Mouse (Mus musculus) liver, adult 2 months (tissue): ENCODE data around the gene Ifitm6. TPM values are rescaled to one million over a fixed set of nuclear protein-coding genes. Genes with fewer than 3 reads are reported as not detected.

Source experiments
- DNase-seq: peaks from one replicate; pipeline ENCODE4 v3.0.0-alpha.2; 2011; ENCODE audit warnings: low read depth, low spot score; ENCODE audit errors: extremely low read depth
- H3K27ac ChIP-seq: fragments of 200-500 bp; replicated peaks from 2 replicates; pipeline ENCODE4 v1.5.1; 2012; ENCODE audit warnings: low read depth, mild to moderate bottlenecking, control low read depth, inconsistent platforms, low read length; ENCODE audit not compliant: insufficient read depth
- H3K27me3 ChIP-seq: fragments of 200-500 bp; 2 replicates; pipeline ENCODE4 v1.6.1; 2012; ENCODE audit warnings: mild to moderate bottlenecking, moderate library complexity, low read length, inconsistent platforms; ENCODE audit not compliant: control insufficient read depth, insufficient read depth
- H3K36me3 ChIP-seq: fragments of 200-500 bp; 2 replicates; pipeline ENCODE4 v1.6.1; 2012; ENCODE audit warnings: low read length, inconsistent platforms; ENCODE audit not compliant: control insufficient read depth, insufficient read depth
- H3K4me1 ChIP-seq: fragments of 200-500 bp; 2 replicates; pipeline ENCODE4 v1.6.1; 2011; ENCODE audit warnings: low read length; ENCODE audit not compliant: control insufficient read depth, insufficient read depth
- H3K4me3 ChIP-seq: fragments of 200-500 bp; 2 replicates; pipeline ENCODE4 v1.5.1; 2011; ENCODE audit warnings: low read depth, mild to moderate bottlenecking, control low read depth, low read length, moderate library complexity; ENCODE audit not compliant: insufficient read depth
- H3K79me2 ChIP-seq: fragments of 200-500 bp; 2 replicates; pipeline ENCODE4 v1.6.1; 2012; ENCODE audit warnings: inconsistent platforms, mild to moderate bottlenecking, low read length, moderate library complexity; ENCODE audit not compliant: control insufficient read depth, insufficient read depth
- H3K9ac ChIP-seq: fragments of 200-500 bp; 2 replicates; pipeline ENCODE4 v1.6.1; 2012; ENCODE audit warnings: low read depth, mild to moderate bottlenecking, control low read depth, inconsistent platforms, low read length
- CTCF ChIP-seq: fragments of 200-500 bp; IDR thresholded peaks from 2 replicates; pipeline ENCODE4 v1.5.1; 2011; ENCODE audit warnings: low read depth, low read length, control low read depth
- POLR2A ChIP-seq: fragments of 200-500 bp; IDR thresholded peaks from 2 replicates; pipeline ENCODE4 v1.6.1; 2011; ENCODE audit warnings: low read length, control low read depth; ENCODE audit not compliant: insufficient read depth; ENCODE audit errors: extremely low read depth
- WGBS: fragments of 180-500 bp; shearing (Covaris S2); methylation state at CpG from one replicate; pipeline ENCODE4 v1.1.7; 2018; 5-methylcytosine and 5-hydroxymethylcytosine counted together
- polyA plus RNA-seq: library from polyadenylated mRNA; depleted of rRNA; stranded (reverse); fragments of >200 nt; gene quantifications from 2 replicates; pipeline ENCODE4 v1.2.3, GENCODE M21; 2012
- total RNA-seq: library from RNA; depleted of rRNA; stranded (reverse); fragments of >200 nt; gene quantifications from 2 replicates; pipeline ENCODE4 v1.2.3, GENCODE M21; 2014

Gene Ifitm6
- total and polyA plus RNA-seq, 2 experiments = 0.83 to 1.7 TPM

DNA sequence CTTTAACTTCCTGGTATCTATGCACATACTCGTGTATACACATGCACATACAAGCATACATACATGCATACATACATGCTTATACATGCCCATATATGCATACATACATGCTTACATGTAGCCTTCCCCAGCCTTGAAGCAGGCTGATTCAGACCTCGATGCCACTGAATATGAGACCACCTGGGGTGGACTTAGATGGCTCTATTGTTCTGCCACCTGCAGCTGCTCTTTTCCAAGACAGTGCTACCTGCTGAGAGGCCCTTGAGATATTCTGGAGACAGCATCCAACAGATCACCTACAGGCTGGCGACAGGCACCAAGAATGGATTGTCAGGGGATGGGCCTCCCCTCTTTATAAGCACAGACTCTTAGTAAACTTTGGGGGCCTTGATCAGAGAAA lies 12.7 kb upstream of the Ifitm6 start:
- Histone ChIP-seq H3K27me3 (no peaks in the 10 kb centered on the region), H3K79me2 (no peaks in the 10 kb centered on the region), H3K9ac (no peak overlapping the region), H3K27ac (no peak overlapping the region), H3K36me3 (no peaks in the 10 kb centered on the region), H3K4me3 (no peak overlapping the region), H3K4me1 (0 out of 2 replicates have a peak, but pooled peaks cover 4% of the 10 kb centered on the region)
- 78% methylated on average over 3 of the region's 3 CpGs for WGBS
- TF ChIP-seq CTCF (no peak), POLR2A (no peak)
- no peak for DNase-seq

DNA sequence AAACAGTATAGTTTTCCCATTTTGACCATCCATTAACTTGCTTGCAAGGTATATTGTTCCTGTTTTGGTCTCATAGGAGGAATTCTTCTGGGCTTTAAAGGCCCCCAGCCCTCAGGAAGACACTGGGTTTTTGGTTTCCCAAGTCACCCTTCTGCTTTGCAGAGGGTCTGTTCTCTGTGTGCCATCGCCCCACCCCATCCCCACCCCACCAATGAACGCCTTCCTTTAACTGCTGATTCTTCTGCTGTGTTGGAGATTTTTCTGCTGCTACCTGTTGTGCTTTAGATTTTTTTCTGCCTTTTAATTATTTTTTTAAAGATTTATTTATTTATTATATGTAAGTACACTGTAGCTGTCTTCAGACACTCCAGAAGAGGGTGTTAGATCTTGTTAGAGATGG lies 11.1 kb upstream of the Ifitm6 start, which contains the start of gene Gm17387:
Gm17387 (plus strand) TSS at position 301 of the 400 bp plus-strand sequence.
- TF ChIP-seq POLR2A (no peak), CTCF (no peak)

DNA sequence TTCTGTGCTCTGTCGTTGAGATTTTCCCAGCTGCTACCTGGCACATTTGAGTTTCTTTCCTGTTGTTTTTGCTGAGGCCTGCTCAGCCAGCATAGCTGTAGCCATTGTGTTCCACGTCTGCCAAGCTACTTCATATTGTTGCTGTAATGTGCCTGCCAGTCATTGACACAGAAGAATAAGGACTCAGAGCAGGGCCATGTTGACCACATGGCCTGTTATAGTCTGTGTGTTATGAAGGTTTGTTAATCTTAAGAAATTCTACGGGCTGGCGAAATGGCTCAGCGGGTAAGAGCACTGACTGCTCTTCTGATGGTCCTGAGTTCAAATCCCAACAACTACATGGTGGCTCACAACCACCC lies 9.0 kb upstream of the Ifitm6 start:
- Histone ChIP-seq H3K9ac (no peak overlapping the region), H3K27me3 (no peaks in the 10 kb centered on the region), H3K4me3 (no peak overlapping the region), H3K27ac (no peak overlapping the region; the same call in 1 of the 2 replicates), H3K4me1 (peaks cover 7% of the 10 kb centered on the region; the same call in 1 of the 2 replicates), H3K36me3 (no peaks in the 10 kb centered on the region), H3K79me2 (no peaks in the 10 kb centered on the region)
- TF ChIP-seq POLR2A (no peak), CTCF (no peak)
- 62% methylated on average over 5 of the region's 5 CpGs for WGBS
- DNase-seq = no peak

More for the DNA sequence above, 11.1 kb upstream of the Ifitm6 start, which contains the start of gene Gm17387:
- no peak for DNase-seq
- H3K4me3 ChIP-seq = no peak within 1 kb of the TSS
- no peak within 1 kb of the TSS for H3K9ac ChIP-seq
- WGBS = 98% methylated on average over 2 of the region's 2 CpGs
- peaks cover 7% of the 10 kb centered on the region; the same call in 1 of the 2 replicates for H3K4me1 ChIP-seq
- H3K27me3 ChIP-seq = no peaks in the 10 kb centered on the region
- H3K36me3 ChIP-seq = no peaks in the 10 kb centered on the region
- no peak within 1 kb of the TSS for H3K27ac ChIP-seq
- no peaks in the 10 kb centered on the region for H3K79me2 ChIP-seq

DNA sequence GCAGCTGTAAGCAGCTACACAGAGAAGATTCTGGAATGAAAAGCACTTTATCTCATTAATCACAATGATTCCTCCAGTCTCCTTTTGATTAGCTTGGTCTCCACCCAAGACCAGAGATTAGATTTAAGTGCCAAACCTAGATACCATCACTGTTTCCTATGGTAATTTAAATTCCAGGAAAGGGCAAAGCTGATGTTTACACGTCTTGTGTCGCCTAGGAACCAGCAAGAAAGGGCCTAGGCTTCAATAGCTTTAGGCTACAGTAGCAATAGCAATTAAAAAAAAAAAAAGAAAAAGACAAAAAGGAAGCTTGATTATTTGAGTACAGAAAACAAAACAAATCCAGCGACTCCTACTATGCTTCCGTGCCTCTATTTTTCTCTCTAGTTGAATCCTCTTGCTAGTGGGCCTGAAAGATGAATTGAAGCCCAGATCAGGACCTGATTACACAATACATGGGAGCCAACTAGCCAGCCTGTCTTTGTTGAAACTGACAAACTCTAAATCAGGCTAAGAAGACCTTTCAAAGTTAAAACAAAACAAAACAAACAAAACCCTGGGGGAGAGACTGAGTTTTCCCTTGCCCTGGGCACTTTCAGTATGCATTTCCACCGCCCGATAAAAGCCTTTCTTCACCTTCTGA lies 8.5 kb upstream of the Ifitm6 start:
- TF ChIP-seq POLR2A (no peak), CTCF (no peak)
- WGBS = 37% methylated on average over 6 of the region's 6 CpGs
- Histone ChIP-seq H3K36me3 (no peaks in the 10 kb centered on the region), H3K27me3 (no peaks in the 10 kb centered on the region), H3K9ac (no peak overlapping the region), H3K27ac (no peak overlapping the region; the same call in 1 of the 2 replicates), H3K79me2 (no peaks in the 10 kb centered on the region), H3K4me3 (no peak overlapping the region), H3K4me1 (peaks cover 7% of the 10 kb centered on the region; the same call in 1 of the 2 replicates)
- DNase-seq = peak; percentile 47

DNA sequence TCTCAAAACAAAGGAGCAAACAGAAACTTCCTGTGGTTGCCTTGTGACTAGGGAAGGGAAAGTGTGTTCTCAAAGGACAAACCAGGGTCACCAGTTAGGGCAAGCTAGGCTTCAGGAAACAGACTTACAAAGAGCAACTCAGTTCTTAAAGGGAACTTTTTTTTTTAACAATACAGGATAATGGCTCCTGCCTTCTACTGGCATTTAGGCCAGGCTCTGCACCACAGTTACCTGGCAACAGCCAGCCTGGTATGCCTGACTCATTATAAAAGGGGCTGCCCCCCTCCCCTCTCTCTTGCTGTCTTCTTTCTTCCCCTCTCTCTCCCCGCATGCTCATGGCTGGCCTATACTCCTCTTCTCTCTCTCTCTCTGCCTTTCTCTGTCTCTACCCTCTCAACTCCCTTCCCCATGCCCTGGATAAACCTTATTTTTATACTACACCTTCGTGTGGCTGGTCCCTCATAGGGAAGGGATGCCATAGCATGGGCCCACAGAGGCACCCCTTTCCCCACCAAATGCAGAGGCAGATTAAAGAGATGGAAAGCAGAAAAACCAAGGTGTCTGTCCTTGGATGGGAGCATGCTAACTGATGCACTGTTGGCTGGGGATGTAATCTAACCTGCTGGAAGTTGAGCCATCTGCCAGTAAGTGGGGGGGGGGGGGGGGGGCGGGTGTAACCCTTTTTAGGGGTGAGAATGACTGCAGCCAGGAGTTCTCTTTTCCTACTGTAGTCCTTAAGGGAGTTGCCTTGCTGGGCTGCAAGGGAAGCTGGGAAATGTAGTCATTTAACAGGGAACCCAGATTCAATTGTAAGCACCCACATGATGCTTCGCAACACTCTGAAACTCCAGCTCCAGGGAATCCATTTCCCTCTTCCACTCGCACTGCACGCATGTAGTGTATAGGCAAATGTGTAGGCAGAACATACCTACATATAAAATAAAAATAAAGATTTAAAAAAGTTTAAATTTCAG lies 7.4 kb upstream of the Ifitm6 start:
- Histone ChIP-seq H3K27ac (peak overlapping the region; percentile 69), H3K9ac (no peak overlapping the region), H3K27me3 (no peaks in the 10 kb centered on the region), H3K4me1 (peaks cover 7% of the 10 kb centered on the region; the same call in 1 of the 2 replicates), H3K4me3 (no peak overlapping the region), H3K36me3 (no peaks in the 10 kb centered on the region), H3K79me2 (no peaks in the 10 kb centered on the region)
- no peak for TF ChIP-seq POLR2A
- no peak for TF ChIP-seq CTCF
- 76% methylated on average over 6 of the region's 6 CpGs for WGBS
- peak; percentile 50 for DNase-seq
